Mouse (Mus musculus): Measurements from ENCODE around the gene Zbtb20. TPM values are rescaled to one million over a fixed set of nuclear protein-coding genes. Genes with fewer than 3 reads are reported as not detected.

Zbtb20 gene
- polyA plus RNA-seq, 1 experiment from 2014 or later, result 23.5 TPM

DNA sequence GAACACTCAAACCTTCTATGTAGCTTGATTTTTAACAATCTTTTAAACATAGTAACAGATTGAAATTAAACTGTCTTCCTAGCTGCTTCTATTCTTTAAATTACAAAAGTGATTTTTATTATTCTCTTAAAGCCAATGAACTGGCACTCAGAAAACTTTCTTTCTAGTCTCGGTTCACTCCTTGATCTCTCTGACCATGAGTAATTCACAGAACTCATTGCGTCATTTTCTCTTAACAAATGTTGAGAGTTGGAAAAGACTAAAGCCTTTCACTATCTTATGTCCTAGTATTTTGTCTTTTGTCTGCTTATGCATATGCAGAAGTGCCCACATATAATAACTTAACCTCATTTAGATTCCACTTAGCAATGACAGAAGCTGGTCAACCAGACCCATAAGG, 525.3 kb downstream of the Zbtb20 start:
- H3K9me3 ChIP-seq (replicated peaks; ENCODE audit: control insufficient read depth, low read length), result no peaks in the 10 kb centered on the region
- H3K4me1 ChIP-seq (ENCODE audit: control insufficient read depth, insufficient read depth, low read length), result no peaks in the 10 kb centered on the region
- no peaks in the 10 kb centered on the region for H3K36me3 ChIP-seq (ENCODE audit: control insufficient read depth, insufficient read depth, low read length)
- H3K9ac ChIP-seq (ENCODE audit: low read length), result no peak overlapping the region
- WGBS, result 79% methylated on average over 2 of the region's 2 CpGs
- ATAC-seq (ENCODE audit: insufficient read depth, low FRiP score), result no peak
- no peak overlapping the region for H3K27ac ChIP-seq (ENCODE audit: low read length)
- H3K27me3 ChIP-seq (ENCODE audit: control insufficient read depth, insufficient read depth, low read length), result no peaks in the 10 kb centered on the region
- H3K4me2 ChIP-seq (ENCODE audit: low read depth, low read length), result no peak overlapping the region
- no peak overlapping the region for H3K4me3 ChIP-seq (replicated peaks; ENCODE audit: low read length)

DNA sequence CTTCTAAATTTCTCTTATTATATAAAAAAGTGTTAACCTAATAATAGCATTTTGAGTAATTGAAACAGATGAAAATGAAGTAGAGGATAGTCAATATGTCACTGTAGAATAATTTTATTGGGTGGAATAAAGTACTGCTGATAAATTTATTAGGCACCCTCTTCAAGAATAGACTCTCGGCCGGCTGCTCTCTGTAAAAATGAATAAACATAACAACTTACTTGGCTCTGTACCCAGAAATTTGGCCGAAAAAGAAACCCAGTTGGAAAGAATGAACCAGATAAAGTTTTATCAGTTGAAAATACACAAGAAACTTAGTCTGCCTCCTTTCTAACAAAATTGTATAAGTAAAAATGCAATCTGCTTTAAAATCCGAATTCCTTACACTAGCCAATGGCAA, 527.2 kb downstream of the Zbtb20 start:
- Histone ChIP-seq H3K4me3 (replicated peaks; ENCODE audit: low read length) (no peak overlapping the region), H3K9ac (ENCODE audit: low read length) (no peak overlapping the region), H3K9me3 (replicated peaks; ENCODE audit: control insufficient read depth, low read length) (no peaks in the 10 kb centered on the region), H3K27me3 (ENCODE audit: control insufficient read depth, insufficient read depth, low read length) (no peaks in the 10 kb centered on the region), H3K4me1 (ENCODE audit: control insufficient read depth, insufficient read depth, low read length) (peaks cover 4% of the 10 kb centered on the region; the same call in 1 of the 2 replicates), H3K4me2 (ENCODE audit: low read depth, low read length) (no peak overlapping the region), H3K27ac (ENCODE audit: low read length) (no peak overlapping the region), H3K36me3 (ENCODE audit: control insufficient read depth, insufficient read depth, low read length) (no peaks in the 10 kb centered on the region)
- ATAC-seq (ENCODE audit: insufficient read depth, low FRiP score), result no peak
- 55% methylated on average over 4 of the region's 4 CpGs for WGBS

DNA sequence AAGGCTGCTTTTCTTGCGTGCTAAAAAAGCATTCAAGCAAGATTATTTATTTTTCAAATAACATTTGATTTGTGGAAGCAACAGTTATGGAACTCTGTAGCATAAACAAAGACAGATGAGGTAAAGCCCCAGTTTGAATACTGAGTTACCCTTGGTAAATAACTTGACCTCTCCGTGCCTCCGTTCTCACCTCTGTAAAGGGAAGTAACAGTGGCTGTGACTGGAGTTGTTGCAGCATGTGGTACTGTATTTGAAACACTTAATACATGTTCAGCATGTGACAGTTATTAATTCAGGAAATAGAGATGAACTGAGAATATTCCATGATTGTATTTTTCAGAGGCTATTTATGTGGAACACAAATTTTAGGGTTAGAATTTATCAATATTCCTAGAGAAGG, 529.4 kb downstream of the Zbtb20 start:
- no peaks in the 10 kb centered on the region for H3K36me3 ChIP-seq (ENCODE audit: control insufficient read depth, insufficient read depth, low read length)
- no peaks in the 10 kb centered on the region for H3K9me3 ChIP-seq (replicated peaks; ENCODE audit: control insufficient read depth, low read length)
- no peak overlapping the region for H3K9ac ChIP-seq (ENCODE audit: low read length)
- H3K27me3 ChIP-seq (ENCODE audit: control insufficient read depth, insufficient read depth, low read length), result no peaks in the 10 kb centered on the region
- no peak overlapping the region for H3K4me2 ChIP-seq (ENCODE audit: low read depth, low read length)
- H3K27ac ChIP-seq (ENCODE audit: low read length), result no peak overlapping the region
- no peak for ATAC-seq (ENCODE audit: insufficient read depth, low FRiP score)
- WGBS, result 83% methylated on average over 3 of the region's 3 CpGs
- no peak overlapping the region for H3K4me3 ChIP-seq (replicated peaks; ENCODE audit: low read length)
- peaks cover 4% of the 10 kb centered on the region; the same call in 1 of the 2 replicates for H3K4me1 ChIP-seq (ENCODE audit: control insufficient read depth, insufficient read depth, low read length)

DNA sequence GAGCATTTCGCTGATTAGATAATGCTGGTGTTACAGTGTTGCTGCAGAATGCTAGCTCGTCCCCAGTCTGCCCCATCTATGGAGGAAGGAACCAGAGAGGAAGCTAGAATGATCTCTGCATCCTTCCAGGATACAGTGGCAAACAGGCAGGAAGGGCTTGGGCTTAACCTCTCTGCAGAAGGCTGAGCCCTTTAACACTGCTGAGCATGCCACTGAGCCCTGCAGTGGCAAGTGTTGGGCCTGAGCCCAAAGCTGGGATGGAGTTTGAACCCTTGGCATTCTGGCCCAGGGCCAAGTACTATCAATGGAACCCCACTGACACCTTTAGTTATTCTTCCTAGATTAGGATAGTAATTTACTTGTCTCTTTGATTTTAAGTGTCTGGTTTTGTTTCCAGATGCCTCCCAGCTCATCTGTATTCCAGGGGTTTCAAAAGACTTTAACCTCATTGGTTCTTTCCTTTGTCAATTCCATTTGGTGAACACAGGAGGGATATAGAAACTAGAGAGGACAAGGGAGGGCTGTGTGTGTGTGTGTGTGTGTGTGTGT, 532.0 kb downstream of the Zbtb20 start:
- no peaks in the 10 kb centered on the region for H3K36me3 ChIP-seq (ENCODE audit: control insufficient read depth, insufficient read depth, low read length)
- peaks cover 4% of the 10 kb centered on the region; the same call in 1 of the 2 replicates for H3K4me1 ChIP-seq (ENCODE audit: control insufficient read depth, insufficient read depth, low read length)
- no peak for ATAC-seq (ENCODE audit: insufficient read depth, low FRiP score)
- H3K4me3 ChIP-seq (replicated peaks; ENCODE audit: low read length), result no peak overlapping the region
- no peak overlapping the region for H3K9ac ChIP-seq (ENCODE audit: low read length)
- no peaks in the 10 kb centered on the region for H3K9me3 ChIP-seq (replicated peaks; ENCODE audit: control insufficient read depth, low read length)
- no peak overlapping the region for H3K4me2 ChIP-seq (ENCODE audit: low read depth, low read length)
- no peak overlapping the region for H3K27ac ChIP-seq (ENCODE audit: low read length)
- no peaks in the 10 kb centered on the region for H3K27me3 ChIP-seq (ENCODE audit: control insufficient read depth, insufficient read depth, low read length)
- 51% methylated on average over 2 of the region's 2 CpGs for WGBS

DNA sequence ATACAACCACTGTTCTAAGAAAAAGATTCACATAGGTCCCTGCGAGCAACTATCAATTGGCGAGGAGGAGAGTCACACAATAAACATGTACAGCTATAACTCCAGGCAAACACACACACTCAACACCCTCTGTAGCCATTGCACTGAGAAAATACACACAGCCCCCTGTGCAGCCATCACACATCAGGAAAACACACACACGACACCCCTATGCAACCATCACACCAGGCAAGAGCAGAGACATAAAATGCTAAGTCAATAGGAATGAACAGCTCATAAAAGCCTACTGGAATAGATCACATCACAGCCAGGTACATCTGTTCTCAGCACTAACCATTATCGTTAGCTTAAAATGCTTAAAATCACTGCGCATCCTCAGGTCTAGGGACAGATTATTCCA, 532.9 kb downstream of the Zbtb20 start:
- no peak overlapping the region for H3K4me3 ChIP-seq (replicated peaks; ENCODE audit: low read length)
- H3K36me3 ChIP-seq (ENCODE audit: control insufficient read depth, insufficient read depth, low read length), result no peaks in the 10 kb centered on the region
- H3K4me1 ChIP-seq (ENCODE audit: control insufficient read depth, insufficient read depth, low read length), result peaks cover 4% of the 10 kb centered on the region; the same call in 1 of the 2 replicates
- ATAC-seq (ENCODE audit: insufficient read depth, low FRiP score), result no peak
- no peaks in the 10 kb centered on the region for H3K27me3 ChIP-seq (ENCODE audit: control insufficient read depth, insufficient read depth, low read length)
- H3K4me2 ChIP-seq (ENCODE audit: low read depth, low read length), result no peak overlapping the region
- 89% methylated on average over 5 of the region's 5 CpGs for WGBS
- H3K9me3 ChIP-seq (replicated peaks; ENCODE audit: control insufficient read depth, low read length), result no peaks in the 10 kb centered on the region
- H3K9ac ChIP-seq (ENCODE audit: low read length), result no peak overlapping the region
- H3K27ac ChIP-seq (ENCODE audit: low read length), result no peak overlapping the region

DNA sequence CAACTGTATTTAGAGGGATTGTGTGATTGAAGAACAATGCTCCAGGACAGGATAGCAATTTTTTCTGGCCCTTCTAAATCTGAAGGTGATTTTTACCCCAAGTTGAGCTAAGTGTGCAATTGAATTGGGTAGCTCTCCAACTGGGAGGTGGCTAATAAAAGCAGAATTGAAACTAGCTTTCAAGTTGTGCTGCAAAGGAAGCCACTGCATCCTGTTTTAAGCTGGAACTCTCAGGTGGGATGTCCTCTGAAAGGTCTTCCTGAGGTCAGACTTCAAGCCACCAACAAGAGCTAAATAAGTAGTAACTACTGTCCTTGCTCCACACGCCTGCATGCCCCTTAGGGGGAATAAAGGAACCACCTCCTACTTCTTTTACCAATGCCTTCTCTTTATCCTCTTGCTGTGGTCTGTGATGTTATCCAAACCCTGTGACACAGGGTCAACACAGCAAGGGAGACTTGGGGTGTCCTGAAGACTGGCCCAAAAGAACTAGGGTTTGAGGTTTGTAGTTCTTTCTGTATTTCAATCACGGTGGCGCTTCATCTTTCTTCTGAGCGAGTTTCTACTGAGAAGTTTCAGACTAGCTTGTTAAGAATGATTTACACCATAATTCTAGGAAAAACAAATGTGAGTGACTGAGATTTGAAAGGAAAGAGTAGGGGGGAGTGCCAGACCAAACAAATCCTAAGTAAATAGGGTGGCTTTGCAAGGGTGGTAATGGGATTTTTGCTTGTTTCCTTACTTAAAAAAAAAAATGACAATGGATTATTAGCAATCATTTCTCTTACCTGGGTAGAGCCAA, 533.6 kb downstream of the Zbtb20 start:
- Histone ChIP-seq H3K4me3 (replicated peaks; ENCODE audit: low read length) (no peak overlapping the region), H3K9ac (ENCODE audit: low read length) (no peak overlapping the region), H3K27me3 (ENCODE audit: control insufficient read depth, insufficient read depth, low read length) (no peaks in the 10 kb centered on the region), H3K4me1 (ENCODE audit: control insufficient read depth, insufficient read depth, low read length) (peaks cover 4% of the 10 kb centered on the region; the same call in 1 of the 2 replicates), H3K4me2 (ENCODE audit: low read depth, low read length) (no peak overlapping the region), H3K36me3 (ENCODE audit: control insufficient read depth, insufficient read depth, low read length) (no peaks in the 10 kb centered on the region), H3K9me3 (replicated peaks; ENCODE audit: control insufficient read depth, low read length) (no peaks in the 10 kb centered on the region), H3K27ac (ENCODE audit: low read length) (no peak overlapping the region)
- WGBS, result 57% methylated on average over 4 of the region's 4 CpGs
- no peak for ATAC-seq (ENCODE audit: insufficient read depth, low FRiP score)

DNA sequence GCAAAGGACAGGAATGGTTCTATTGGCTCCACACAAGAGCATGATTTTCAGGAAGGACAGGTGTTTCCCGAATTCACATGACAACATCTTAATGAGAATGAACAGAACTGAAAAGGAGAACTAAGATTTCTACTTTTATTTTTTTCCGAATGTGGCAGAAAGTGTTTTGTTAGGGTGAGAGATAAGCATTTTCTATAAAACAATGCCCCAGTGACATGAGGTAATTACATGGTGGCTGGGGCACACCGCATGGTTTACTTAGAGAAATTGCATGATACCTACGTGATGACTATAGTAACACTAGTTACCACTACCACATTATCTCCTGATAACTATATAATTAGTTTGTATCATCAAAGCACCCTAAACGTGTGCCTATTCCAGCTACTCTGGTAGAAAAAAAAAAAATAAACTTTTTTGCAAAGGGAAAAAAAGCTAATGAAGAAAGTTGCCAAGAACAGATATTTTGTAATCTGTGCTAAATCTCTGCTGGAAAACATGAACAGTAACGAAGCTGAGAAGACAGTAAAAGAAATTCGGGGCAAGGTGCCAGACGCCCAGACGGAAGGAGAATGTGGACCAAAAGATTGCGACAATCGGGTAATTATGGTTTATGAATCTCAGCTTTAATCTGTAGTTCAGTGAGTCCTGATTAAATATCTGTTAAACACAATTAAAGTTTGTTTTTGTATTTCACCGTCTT, 534.4 kb downstream of the Zbtb20 start:
- no peak overlapping the region for H3K4me3 ChIP-seq (replicated peaks; ENCODE audit: low read length)
- WGBS, result 73% methylated on average over 12 of the region's 12 CpGs
- peaks cover 4% of the 10 kb centered on the region; the same call in 1 of the 2 replicates for H3K4me1 ChIP-seq (ENCODE audit: control insufficient read depth, insufficient read depth, low read length)
- H3K4me2 ChIP-seq (ENCODE audit: low read depth, low read length), result no peak overlapping the region
- no peak overlapping the region for H3K9ac ChIP-seq (ENCODE audit: low read length)
- H3K27ac ChIP-seq (ENCODE audit: low read length), result no peak overlapping the region
- no peaks in the 10 kb centered on the region for H3K36me3 ChIP-seq (ENCODE audit: control insufficient read depth, insufficient read depth, low read length)
- no peaks in the 10 kb centered on the region for H3K27me3 ChIP-seq (ENCODE audit: control insufficient read depth, insufficient read depth, low read length)
- no peak for ATAC-seq (ENCODE audit: insufficient read depth, low FRiP score)
- H3K9me3 ChIP-seq (replicated peaks; ENCODE audit: control insufficient read depth, low read length), result no peaks in the 10 kb centered on the region

DNA sequence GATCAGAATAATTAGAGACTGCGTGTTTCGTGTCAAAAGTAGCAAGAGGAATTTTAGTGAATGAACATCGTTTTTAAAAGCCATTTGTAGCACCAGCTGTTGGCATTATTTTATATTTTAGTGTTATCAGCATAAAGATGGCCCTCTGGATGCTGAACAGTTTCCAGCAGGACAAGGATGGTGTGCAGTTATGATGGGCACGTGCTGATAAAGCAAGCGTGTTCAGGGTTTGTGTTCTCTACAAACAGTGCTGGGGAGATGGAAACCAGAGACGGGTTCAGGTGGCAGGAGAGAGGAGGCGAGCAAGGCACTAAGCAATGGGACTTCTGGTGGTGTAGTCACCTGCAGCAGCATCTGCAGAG, 534.9 kb downstream of the Zbtb20 start:
- no peaks in the 10 kb centered on the region for H3K27me3 ChIP-seq (ENCODE audit: control insufficient read depth, insufficient read depth, low read length)
- no peaks in the 10 kb centered on the region for H3K36me3 ChIP-seq (ENCODE audit: control insufficient read depth, insufficient read depth, low read length)
- no peak overlapping the region for H3K4me3 ChIP-seq (replicated peaks; ENCODE audit: low read length)
- H3K9me3 ChIP-seq (replicated peaks; ENCODE audit: control insufficient read depth, low read length), result no peaks in the 10 kb centered on the region
- no peak overlapping the region for H3K27ac ChIP-seq (ENCODE audit: low read length)
- H3K4me1 ChIP-seq (ENCODE audit: control insufficient read depth, insufficient read depth, low read length), result peaks cover 4% of the 10 kb centered on the region; the same call in 1 of the 2 replicates
- ATAC-seq (ENCODE audit: insufficient read depth, low FRiP score), result no peak
- 80% methylated on average over 7 of the region's 7 CpGs for WGBS
- H3K9ac ChIP-seq (ENCODE audit: low read length), result no peak overlapping the region
- no peak overlapping the region for H3K4me2 ChIP-seq (ENCODE audit: low read depth, low read length)

DNA sequence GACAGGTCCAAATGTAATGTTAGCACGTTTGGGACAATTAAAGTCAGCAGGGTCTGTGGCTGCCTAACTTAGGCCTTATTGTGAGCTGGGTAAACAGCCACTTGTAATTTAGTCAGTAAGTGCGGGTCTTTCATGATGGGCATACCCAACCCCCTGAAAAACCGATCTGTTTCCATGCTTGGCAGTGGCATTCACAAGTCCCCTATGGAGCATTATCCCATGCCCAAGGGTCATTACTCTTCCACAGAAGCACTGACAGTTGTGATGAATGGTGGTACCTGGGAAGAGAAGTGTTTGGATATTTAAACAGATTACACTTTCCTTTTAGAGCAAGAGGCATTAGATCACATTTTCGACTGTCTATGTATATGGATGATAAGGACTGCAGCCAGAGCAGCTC, 540.2 kb downstream of the Zbtb20 start:
- no peak for ATAC-seq (ENCODE audit: insufficient read depth, low FRiP score)
- Histone ChIP-seq H3K4me2 (ENCODE audit: low read depth, low read length) (no peak overlapping the region), H3K4me3 (replicated peaks; ENCODE audit: low read length) (no peak overlapping the region), H3K27me3 (ENCODE audit: control insufficient read depth, insufficient read depth, low read length) (no peaks in the 10 kb centered on the region), H3K36me3 (ENCODE audit: control insufficient read depth, insufficient read depth, low read length) (no peaks in the 10 kb centered on the region), H3K9ac (ENCODE audit: low read length) (no peak overlapping the region), H3K27ac (ENCODE audit: low read length) (no peak overlapping the region), H3K4me1 (ENCODE audit: control insufficient read depth, insufficient read depth, low read length) (no peaks in the 10 kb centered on the region), H3K9me3 (replicated peaks; ENCODE audit: control insufficient read depth, low read length) (no peaks in the 10 kb centered on the region)
- WGBS, result 32% methylated on average over 4 of the region's 4 CpGs

Measured in stomach, embryonic 16.5 days (tissue).